Mouse (Mus musculus) cortical plate, adult 2 months (tissue): ENCODE data around the gene Cd8b1.

Experiments used
- CTCF ChIP-seq: fragments of 200-500 bp; IDR thresholded peaks from 2 replicates; pipeline ENCODE4 v1.5.1; 2011; ENCODE audit warnings: mild to moderate bottlenecking, control low read depth, low read length; ENCODE audit not compliant: insufficient read depth; ENCODE audit errors: extremely low read depth
- POLR2A ChIP-seq: fragments of 200-500 bp; IDR thresholded peaks from 2 replicates; pipeline ENCODE4 v1.6.1; 2011; ENCODE audit warnings: mild to moderate bottlenecking, low read length, control low read depth; ENCODE audit not compliant: insufficient read depth; ENCODE audit errors: extremely low read depth

- TF ChIP-seq POLR2A (no peak), CTCF (no peak)
These were observed 7.3 kb downstream of the Cd8b1 start for GRCm38 (mm10) chr6:71329881-71330280.
